Comparison of ENCODE assay signal across 8 mouse cellular contexts in genomic region chr5:123143251-123143970, GRCm38 (mm10). TPM values are rescaled to one million over a fixed set of nuclear protein-coding genes. Genes with fewer than 3 reads are reported as not detected.
DNase-seq lines count a peak whose midpoint lies in the region; ATAC-seq lines count a peak whose summit lies in the region.

No protein-coding gene starts in this region.

- peak overlapping the region; percentile 100 for H3K27ac ChIP-seq in forebrain, embryonic 14.5 days (ENCODE audit: low read depth, low read length)
- H3K27ac ChIP-seq in kidney, embryonic 16.5 days (ENCODE audit: low read length) = peak overlapping the region; percentile 99
- peak overlapping the region; percentile 100 for H3K27ac ChIP-seq in midbrain, embryonic 15.5 days

- no peaks in the 10 kb centered on the region for H3K27me3 ChIP-seq in forebrain, embryonic 14.5 days (replicated peaks; ENCODE audit: control insufficient read depth, insufficient read depth, low read length)
- H3K27me3 ChIP-seq in kidney, embryonic 16.5 days (ENCODE audit: insufficient read depth, low read length) = no peaks in the 10 kb centered on the region
- H3K27me3 ChIP-seq in midbrain, embryonic 15.5 days (replicated peaks) = no peaks in the 10 kb centered on the region

- H3K4me3 ChIP-seq in forebrain, embryonic 14.5 days (ENCODE audit: low read depth, low read length) = peak overlapping the region; percentile 94
- H3K4me3 ChIP-seq in kidney, embryonic 16.5 days (ENCODE audit: low read length) = peak overlapping the region; percentile 84
- H3K4me3 ChIP-seq in midbrain, embryonic 15.5 days = peak overlapping the region; percentile 94

- H3K9ac ChIP-seq in forebrain, embryonic 14.5 days (ENCODE audit: low read length) = peak overlapping the region; percentile 100
- peak overlapping the region; percentile 99 for H3K9ac ChIP-seq in kidney, embryonic 16.5 days (replicated peaks; ENCODE audit: low read length)
- peak overlapping the region; percentile 99 for H3K9ac ChIP-seq in midbrain, embryonic 15.5 days

- no peak for ATAC-seq in forebrain, embryonic 14.5 days
- no peak for ATAC-seq in kidney, embryonic 16.5 days (ENCODE audit: low FRiP score, low TSS enrichment)
- no peak for ATAC-seq in midbrain, embryonic 15.5 days (replicated peaks)

- whole genome bisulfite sequencing in forebrain, embryonic 14.5 days = under 1% methylated on average over 24 of the region's 24 CpGs
- 1% methylated on average over 24 of the region's 24 CpGs for WGBS in kidney, embryonic 16.5 days
- under 1% methylated on average over 23 of the region's 24 CpGs for WGBS in midbrain, embryonic 15.5 days

- peak; percentile 96 for DNase-seq in heart, adult 11 months
- no peak for DNase-seq in heart, postnatal 25 days (ENCODE audit: low spot score)
- DNase-seq in ZHBTc4 (ENCODE audit: low read depth, low spot score) = peak; percentile 54
- DNase-seq in forebrain, embryonic 14.5 days (ENCODE audit: low spot score) = peak; percentile 69
- DNase-seq in ovary, postnatal 14 days (ENCODE audit: low spot score) = no peak
- DNase-seq in layer of hippocampus, adult 8-10 months (ENCODE audit: low spot score in 2 of 2) = no peak

- H3K4me1 ChIP-seq in forebrain, embryonic 14.5 days (ENCODE audit: control insufficient read depth, insufficient read depth, low read length) = peaks cover 21% of the 10 kb centered on the region
- peaks cover 23% of the 10 kb centered on the region for H3K4me1 ChIP-seq in kidney, embryonic 16.5 days (ENCODE audit: insufficient read depth, low read length)
- H3K4me1 ChIP-seq in midbrain, embryonic 15.5 days = peaks cover 41% of the 10 kb centered on the region

- H3K9me3 ChIP-seq in forebrain, embryonic 14.5 days (replicated peaks; ENCODE audit: control insufficient read depth, low read length) = no peaks in the 10 kb centered on the region
- H3K9me3 ChIP-seq in kidney, embryonic 16.5 days (ENCODE audit: low read length) = no peaks in the 10 kb centered on the region
- H3K9me3 ChIP-seq in midbrain, embryonic 15.5 days = no peaks in the 10 kb centered on the region

- intact Hi-C loops in heart, postnatal 25 days (cut with DNase I) = no loop called here

- peaks cover 32% of the 10 kb centered on the region for H3K36me3 ChIP-seq in forebrain, embryonic 14.5 days (ENCODE audit: control insufficient read depth, insufficient read depth, low read length)
- H3K36me3 ChIP-seq in kidney, embryonic 16.5 days (ENCODE audit: insufficient read depth, low read length) = peaks cover 29% of the 10 kb centered on the region
- H3K36me3 ChIP-seq in midbrain, embryonic 15.5 days (replicated peaks) = peaks cover 8% of the 10 kb centered on the region

- peak overlapping the region; percentile 90 for H3K4me2 ChIP-seq in forebrain, embryonic 14.5 days (ENCODE audit: low read length)
- H3K4me2 ChIP-seq in kidney, embryonic 16.5 days (replicated peaks; ENCODE audit: low read depth, low read length) = peak overlapping the region; percentile 98
- peak overlapping the region; percentile 99 for H3K4me2 ChIP-seq in midbrain, embryonic 15.5 days

RNA-seq across cellular contexts. Expression of gene Setd1b, which starts 1.4 kb away (rescaled TPM):
- 10 to 100 TPM; 14.4 to 18.4 TPM for total RNA-seq in heart, postnatal 25 days (2021)
- polyA plus RNA-seq in forebrain, embryonic 14.5 days (2014; fragmentation: Nextera tagmentation; extraction: Ambion mirVana) = 8.6 and 11.6 TPM in 2 replicates
- polyA plus RNA-seq in kidney, embryonic 16.5 days (2015; fragmentation: Nextera tagmentation; extraction: Ambion mirVana) = 8.4 and 11.0 TPM in 2 replicates
- polyA plus RNA-seq in midbrain, embryonic 15.5 days (2015; fragmentation: Nextera tagmentation; extraction: Ambion mirVana) = 12.2 TPM in 2 replicates
- total RNA-seq in layer of hippocampus, adult 8-10 months (2022) = 10 to 100 TPM; 33.1 to 37.9 (median 35.0) TPM

RNA-seq across cellular contexts. Expression of gene Rhof, which starts 10.9 kb away (rescaled TPM):
- under 1 TPM; 0.36 to 0.45 TPM for total RNA-seq in heart, postnatal 25 days (2021)
- 6.8 and 10.5 TPM in 2 replicates for polyA plus RNA-seq in forebrain, embryonic 14.5 days (2014; fragmentation: Nextera tagmentation; extraction: Ambion mirVana)
- 3.2 and 3.8 TPM in 2 replicates for polyA plus RNA-seq in kidney, embryonic 16.5 days (2015; fragmentation: Nextera tagmentation; extraction: Ambion mirVana)
- polyA plus RNA-seq in midbrain, embryonic 15.5 days (2015; fragmentation: Nextera tagmentation; extraction: Ambion mirVana) = 12.2 and 13.4 TPM in 2 replicates
- 10 to 100 TPM; 42.0 to 46.6 (median 45.3) TPM for total RNA-seq in layer of hippocampus, adult 8-10 months (2022)

RNA-seq across cellular contexts. Expression of gene Psmd9, which starts 25.8 kb away (rescaled TPM):
- total RNA-seq in heart, postnatal 25 days (2021) = 10 to 100 TPM; 15.6 to 16.7 TPM
- polyA plus RNA-seq in forebrain, embryonic 14.5 days (2014; fragmentation: Nextera tagmentation; extraction: Ambion mirVana) = 52.5 and 63.5 TPM in 2 replicates
- 86.9 and 87.9 TPM in 2 replicates for polyA plus RNA-seq in kidney, embryonic 16.5 days (2015; fragmentation: Nextera tagmentation; extraction: Ambion mirVana)
- 71.5 and 73.4 TPM in 2 replicates for polyA plus RNA-seq in midbrain, embryonic 15.5 days (2015; fragmentation: Nextera tagmentation; extraction: Ambion mirVana)
- total RNA-seq in layer of hippocampus, adult 8-10 months (2022) = 10 to 100 TPM; 26.2 to 34.3 (median 27.4) TPM

RNA-seq across cellular contexts. Expression of gene Hpd, which starts 39.1 kb away (rescaled TPM):
- total RNA-seq in heart, postnatal 25 days (2021) = not detected
- not detected in 2 replicates for polyA plus RNA-seq in forebrain, embryonic 14.5 days (2014; fragmentation: Nextera tagmentation; extraction: Ambion mirVana)
- polyA plus RNA-seq in kidney, embryonic 16.5 days (2015; fragmentation: Nextera tagmentation; extraction: Ambion mirVana) = 0.23 and 0.29 TPM in 2 replicates
- not detected in 2 replicates for polyA plus RNA-seq in midbrain, embryonic 15.5 days (2015; fragmentation: Nextera tagmentation; extraction: Ambion mirVana)
- not detected for total RNA-seq in layer of hippocampus, adult 8-10 months (2022)

Comparison
In these comparisons a context has a peak if more than half of its experiments do, and no peak if none do; other contexts are left out.
1. DNase-seq: peak in heart, adult 11 months (single experiment), ZHBTc4 (single experiment) and forebrain, embryonic 14.5 days (single experiment); none in heart, postnatal 25 days (single experiment), ovary, postnatal 14 days (single experiment) and layer of hippocampus, adult 8-10 months (0 of 2).
2. Peak in every context shown above with its lines, with median percentiles within 50 percentile points of each other: H3K27ac ChIP-seq, H3K4me2 ChIP-seq, H3K4me3 ChIP-seq and H3K9ac ChIP-seq.